Mouse (Mus musculus): ENCODE data around the gene Thbs3. TPM values are rescaled to one million over a fixed set of nuclear protein-coding genes. Genes with fewer than 3 reads are reported as not detected.

The Thbs3 gene
- polyA plus RNA-seq, 1 experiment from 2014 or later, result 1.5 TPM

DNA sequence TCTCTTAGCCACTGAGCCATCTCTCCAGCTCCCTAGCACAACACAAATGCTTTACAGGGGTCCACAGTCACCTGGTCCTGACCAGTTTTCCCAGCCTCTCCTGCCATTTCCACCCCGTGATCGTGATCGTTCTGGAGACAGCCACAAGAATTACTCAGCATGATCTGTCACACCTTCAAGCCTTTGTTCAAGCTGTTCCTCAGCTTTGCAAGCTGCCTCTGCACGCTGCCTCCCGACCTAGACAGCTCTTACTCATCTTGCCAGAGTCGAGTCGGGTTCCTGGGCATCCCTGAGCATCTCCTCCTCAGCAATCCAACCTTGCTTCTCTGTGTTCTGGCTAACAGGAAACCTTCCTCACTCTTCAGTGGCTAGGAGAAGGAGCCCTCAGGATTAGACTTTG lies 44.1 kb downstream of the Thbs3 start, which contains the start of gene Dpm3:
Gene Dpm3 (plus strand): TSS at position 283 of the 400 bp plus-strand sequence.
- ATAC-seq (ENCODE audit: low read depth) (no peak), DNase-seq (no peak)
- Histone ChIP-seq H3K27me3 (peaks cover 46% of the 10 kb centered on the region), H3K36me3 (no peaks in the 10 kb centered on the region), H3K9ac (no peak within 1 kb of the TSS), H3K9me3 (replicated peaks) (no peaks in the 10 kb centered on the region), H3K27ac (no peak within 1 kb of the TSS), H3K4me3 (replicated peaks) (no peak within 1 kb of the TSS), H3K4me2 (no peak within 1 kb of the TSS), H3K4me1 (replicated peaks) (peaks cover 9% of the 10 kb centered on the region; the same call in 1 of the 2 replicates)
- 50% methylated on average over 7 of the region's 7 CpGs for WGBS (ENCODE audit: insufficient replicate concordance)

DNA sequence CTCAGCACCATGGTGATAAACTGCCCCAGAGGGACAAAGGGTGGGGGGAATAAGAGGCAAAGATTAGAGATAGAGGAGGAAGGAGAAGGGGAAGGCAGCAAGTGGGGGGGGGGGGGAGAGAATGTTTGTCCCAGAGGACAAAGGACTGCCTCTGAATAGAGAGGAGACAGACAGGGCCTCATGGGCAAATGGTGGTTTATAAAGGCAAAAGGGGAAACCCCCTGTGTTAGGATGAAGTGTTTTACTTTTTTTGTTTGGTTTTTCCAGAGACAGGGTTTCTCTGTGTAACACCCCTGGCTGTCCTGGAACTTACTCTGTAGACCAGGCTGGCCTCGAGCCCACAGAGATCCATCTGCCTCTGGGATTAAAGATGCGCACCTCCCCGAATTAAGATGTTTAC lies 45.2 kb downstream of the Thbs3 start:
- Histone ChIP-seq H3K36me3 (no peaks in the 10 kb centered on the region), H3K4me1 (replicated peaks) (peaks cover 4% of the 10 kb centered on the region; the same call in 1 of the 2 replicates), H3K27ac (no peak overlapping the region), H3K4me3 (replicated peaks) (no peak overlapping the region), H3K4me2 (no peak overlapping the region), H3K9ac (no peak overlapping the region), H3K9me3 (replicated peaks) (no peaks in the 10 kb centered on the region), H3K27me3 (peaks cover 45% of the 10 kb centered on the region)
- WGBS (ENCODE audit: insufficient replicate concordance), result 82% methylated on average over 3 of the region's 3 CpGs
- no peak for ATAC-seq (ENCODE audit: low read depth)
- DNase-seq, result no peak

DNA sequence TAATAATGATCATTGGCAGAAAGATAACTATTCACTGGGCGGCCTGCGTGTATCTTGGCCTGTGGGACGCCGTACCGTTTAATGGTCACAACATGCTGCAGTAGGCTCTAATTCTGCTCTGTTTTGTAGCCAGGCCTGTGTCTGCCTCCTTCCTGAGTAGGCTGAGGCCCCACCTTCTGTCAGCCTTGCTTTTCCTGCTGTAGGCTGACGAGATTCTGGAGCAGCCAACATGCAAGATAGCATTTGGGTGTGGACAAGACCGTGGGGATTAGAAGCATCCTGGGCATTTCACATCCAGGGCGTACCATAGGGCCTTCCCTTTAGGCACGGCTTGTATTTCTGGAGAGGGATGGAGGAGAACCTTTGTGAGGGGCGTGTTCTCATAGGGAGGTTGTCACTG lies 47.4 kb downstream of the Thbs3 start:
- no peaks in the 10 kb centered on the region for H3K9me3 ChIP-seq (replicated peaks)
- H3K4me3 ChIP-seq (replicated peaks), result no peak overlapping the region
- H3K27me3 ChIP-seq, result peaks cover 30% of the 10 kb centered on the region
- no peak overlapping the region for H3K27ac ChIP-seq
- ATAC-seq (ENCODE audit: low read depth) (no peak), DNase-seq (no peak)
- no peak overlapping the region for H3K4me2 ChIP-seq
- WGBS (ENCODE audit: insufficient replicate concordance), result 42% methylated on average over 10 of the region's 10 CpGs
- no peak overlapping the region for H3K9ac ChIP-seq
- no peaks in the 10 kb centered on the region for H3K36me3 ChIP-seq
- H3K4me1 ChIP-seq (replicated peaks), result peaks cover 17% of the 10 kb centered on the region

DNA sequence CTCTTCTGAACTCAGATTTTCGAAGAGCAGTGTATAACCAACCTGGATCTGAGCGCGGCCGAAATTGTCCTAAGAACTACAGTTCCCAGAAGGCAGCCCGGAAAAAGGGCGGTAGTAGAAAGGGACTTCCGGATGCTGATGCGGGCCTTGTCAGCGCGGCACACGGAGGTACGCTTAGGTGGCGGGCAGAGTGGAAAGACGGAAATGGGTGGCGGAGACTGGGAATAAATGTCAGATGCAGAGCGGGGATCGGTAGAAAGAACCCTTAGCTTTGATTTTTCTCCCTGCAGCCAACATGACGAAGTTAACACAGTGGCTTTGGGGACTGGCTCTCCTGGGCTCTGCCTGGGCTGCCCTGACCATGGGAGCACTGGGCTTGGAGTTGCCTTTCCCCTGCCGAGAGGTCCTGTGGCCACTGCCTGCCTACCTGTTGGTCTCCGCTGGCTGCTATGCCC lies 51.5 kb downstream of the Thbs3 start:
- ATAC-seq (ENCODE audit: low read depth), result peak; percentile 85
- peaks cover 7% of the 10 kb centered on the region; the same call in 1 of the 2 replicates for H3K27me3 ChIP-seq
- peak overlapping the region; percentile 95 for H3K4me2 ChIP-seq
- H3K27ac ChIP-seq, result peak overlapping the region; percentile 73
- peaks cover 52% of the 10 kb centered on the region for H3K4me1 ChIP-seq (replicated peaks)
- no peaks in the 10 kb centered on the region for H3K36me3 ChIP-seq
- peak; percentile 69 for DNase-seq
- H3K9me3 ChIP-seq (replicated peaks), result no peaks in the 10 kb centered on the region
- H3K9ac ChIP-seq, result peak overlapping the region; percentile 90
- peak overlapping the region; percentile 83 for H3K4me3 ChIP-seq (replicated peaks)
- under 1% methylated on average over 20 of the region's 20 CpGs for WGBS (ENCODE audit: insufficient replicate concordance)

DNA sequence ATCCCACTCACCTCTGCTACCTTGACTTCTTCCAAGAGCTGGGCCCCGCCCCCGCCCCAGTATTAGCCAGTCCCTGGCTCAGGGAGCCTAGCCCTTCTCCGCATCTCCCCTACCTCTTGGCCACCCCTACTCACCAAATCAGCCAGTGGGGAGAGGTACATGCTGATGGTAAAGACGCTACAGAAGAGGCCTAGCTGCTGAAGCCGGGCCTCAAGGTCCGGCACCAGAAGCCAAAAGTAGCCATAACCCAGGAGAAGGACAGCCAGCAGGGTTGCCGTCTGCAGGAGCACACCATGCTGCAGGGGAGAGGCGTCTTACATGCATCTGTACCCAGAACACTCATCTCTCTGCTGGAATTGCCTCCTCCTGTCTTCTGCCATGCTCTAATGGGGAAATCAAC lies 53.9 kb downstream of the Thbs3 start:
- ATAC-seq (ENCODE audit: low read depth) (no peak), DNase-seq (no peak)
- Histone ChIP-seq H3K4me3 (replicated peaks) (no peak overlapping the region), H3K9me3 (replicated peaks) (no peaks in the 10 kb centered on the region), H3K27ac (no peak overlapping the region), H3K4me2 (peak overlapping the region; percentile 84), H3K36me3 (no peaks in the 10 kb centered on the region), H3K27me3 (0 out of 2 replicates have a peak, but pooled peaks cover 3% of the 10 kb centered on the region), H3K4me1 (replicated peaks) (peaks cover 49% of the 10 kb centered on the region), H3K9ac (peak overlapping the region; percentile 75; the same call in 1 of the 2 replicates)
- WGBS (ENCODE audit: insufficient replicate concordance), result 72% methylated on average over 8 of the region's 8 CpGs

DNA sequence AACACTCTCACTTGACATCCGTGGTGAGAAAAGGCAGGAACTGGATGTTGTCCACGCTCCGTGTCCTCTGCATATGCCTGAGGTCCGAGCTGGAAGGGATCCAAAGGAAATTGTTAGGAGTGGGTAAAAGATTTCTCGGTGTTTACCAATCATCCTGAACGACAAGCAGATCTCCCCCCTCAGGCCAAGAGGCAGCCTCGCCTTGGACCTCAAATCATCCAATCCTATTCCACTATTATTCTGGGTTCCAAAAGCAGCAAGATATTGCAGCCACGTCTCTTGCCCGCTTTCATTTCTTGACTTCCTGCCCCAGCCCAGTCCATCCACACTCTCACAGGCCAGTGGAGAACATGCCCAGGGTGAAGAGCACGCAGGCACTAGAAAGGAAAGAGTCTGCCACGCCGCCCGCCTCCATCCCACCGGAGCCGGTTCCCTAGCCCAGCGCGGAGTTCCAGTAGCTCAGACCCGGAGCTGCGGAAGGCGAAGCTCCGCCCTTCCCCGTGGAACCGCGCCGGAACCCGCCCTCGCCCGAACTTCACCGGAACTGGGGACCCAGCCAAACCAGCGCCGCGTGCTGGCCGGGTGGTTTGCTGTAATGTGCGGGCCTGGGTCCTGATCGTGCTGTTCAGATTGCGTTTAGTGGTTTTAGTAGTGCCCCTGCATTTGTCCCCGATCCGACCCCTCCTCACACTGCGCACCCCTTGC lies 55.2 kb downstream of the Thbs3 start, which contains the start of gene Slc50a1:
Gene Slc50a1 (minus strand): TSS at position 520 of the 705 bp plus-strand sequence.
- Histone ChIP-seq H3K27ac (peak within 1 kb of the TSS; percentile 45; the same call in 1 of the 2 replicates), H3K27me3 (0 out of 2 replicates have a peak, but pooled peaks cover 3% of the 10 kb centered on the region), H3K9me3 (replicated peaks) (no peaks in the 10 kb centered on the region), H3K9ac (peak within 1 kb of the TSS; percentile 75), H3K4me3 (replicated peaks) (peak within 1 kb of the TSS; percentile 64), H3K4me2 (peak within 1 kb of the TSS; percentile 84), H3K36me3 (peaks cover 2% of the 10 kb centered on the region; the same call in 1 of the 2 replicates), H3K4me1 (replicated peaks) (peaks cover 49% of the 10 kb centered on the region)
- WGBS (ENCODE audit: insufficient replicate concordance), result 1% methylated on average over 39 of the region's 39 CpGs
- ATAC-seq (ENCODE audit: low read depth) (peak; percentile 60), DNase-seq (peak; percentile 52)

DNA sequence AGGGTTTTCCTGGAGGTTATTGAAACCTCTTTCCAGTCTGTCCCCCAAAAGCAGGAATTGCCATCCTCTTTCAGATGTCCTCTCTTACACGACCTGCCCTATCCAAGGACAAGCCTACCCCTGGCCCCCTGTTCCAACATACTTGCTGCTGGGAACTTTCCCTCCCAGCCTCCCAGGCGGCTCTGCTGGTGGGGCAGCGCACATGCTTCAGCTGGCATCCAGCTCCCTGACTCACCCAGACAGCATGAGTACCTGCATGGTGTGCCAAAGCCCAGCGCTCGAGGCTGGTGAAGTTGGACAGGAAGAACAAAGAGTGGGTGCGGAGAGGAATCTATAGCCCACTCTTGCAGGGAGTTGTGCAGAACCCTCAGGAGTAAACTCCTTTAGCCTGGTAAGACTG lies 55.9 kb downstream of the Thbs3 start:
- Histone ChIP-seq H3K9me3 (replicated peaks) (no peaks in the 10 kb centered on the region), H3K36me3 (peaks cover 3% of the 10 kb centered on the region; the same call in 1 of the 2 replicates), H3K27me3 (peaks cover 5% of the 10 kb centered on the region), H3K4me1 (replicated peaks) (peaks cover 47% of the 10 kb centered on the region), H3K4me2 (peak overlapping the region; percentile 84), H3K27ac (no peak overlapping the region), H3K9ac (no peak overlapping the region), H3K4me3 (replicated peaks) (peak overlapping the region; percentile 64; the same call in 1 of the 2 replicates)
- 72% methylated on average over 6 of the region's 6 CpGs for WGBS (ENCODE audit: insufficient replicate concordance)
- ATAC-seq (ENCODE audit: low read depth) (no peak), DNase-seq (no peak)

DNA sequence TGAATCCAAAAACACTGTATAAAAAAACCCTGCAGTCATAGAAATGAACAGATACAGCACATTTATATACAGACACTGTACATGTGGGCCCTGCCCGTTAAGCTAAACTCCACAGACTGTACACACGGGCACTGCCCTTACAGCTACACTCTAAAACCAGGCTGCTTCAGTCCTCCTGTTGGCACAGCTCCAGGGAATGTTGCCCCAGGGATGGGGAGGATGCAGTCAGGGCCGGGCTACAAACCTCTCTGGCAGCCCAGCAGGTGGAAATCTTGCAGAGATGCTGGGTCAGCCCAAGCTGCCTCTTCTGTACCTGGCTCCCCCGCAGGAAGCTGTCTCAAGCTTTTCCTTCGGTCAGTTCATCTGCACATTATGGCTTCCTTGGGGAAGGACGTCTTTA lies 56.8 kb downstream of the Thbs3 start:
- Histone ChIP-seq H3K27me3 (peaks cover 14% of the 10 kb centered on the region), H3K9ac (no peak overlapping the region), H3K9me3 (replicated peaks) (no peaks in the 10 kb centered on the region), H3K36me3 (peaks cover 3% of the 10 kb centered on the region; the same call in 1 of the 2 replicates), H3K4me3 (replicated peaks) (no peak overlapping the region), H3K4me1 (replicated peaks) (peaks cover 41% of the 10 kb centered on the region), H3K27ac (no peak overlapping the region), H3K4me2 (no peak overlapping the region)
- no peak for DNase-seq
- no peak for ATAC-seq (ENCODE audit: low read depth)
- WGBS (ENCODE audit: insufficient replicate concordance), result 67% methylated on average over 6 of the region's 6 CpGs

DNA sequence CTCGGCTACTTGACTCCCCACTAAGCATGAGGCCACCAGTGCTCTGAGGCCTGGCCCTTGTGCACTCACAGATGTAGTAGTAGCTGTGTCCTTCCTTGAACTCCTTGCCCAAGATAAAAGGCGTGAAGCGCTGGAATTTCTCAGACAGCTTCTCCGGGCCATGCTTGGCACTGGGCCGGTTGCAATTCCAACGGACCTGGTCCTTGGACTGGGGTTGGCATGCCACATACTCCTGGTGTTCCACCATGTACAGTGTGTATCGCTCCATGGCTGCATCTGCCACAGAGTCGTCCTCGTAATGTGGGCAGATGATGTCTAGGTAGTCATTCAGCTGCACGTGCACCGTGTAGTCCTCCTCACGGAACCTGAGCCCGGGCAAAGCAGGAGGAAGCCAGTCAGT lies 61.1 kb downstream of the Thbs3 start:
- 76% methylated on average over 13 of the region's 13 CpGs for WGBS (ENCODE audit: insufficient replicate concordance)
- Histone ChIP-seq H3K9ac (no peak overlapping the region), H3K36me3 (peaks cover 3% of the 10 kb centered on the region; the same call in 1 of the 2 replicates), H3K27me3 (peaks cover 57% of the 10 kb centered on the region), H3K27ac (no peak overlapping the region), H3K4me3 (replicated peaks) (no peak overlapping the region), H3K9me3 (replicated peaks) (no peaks in the 10 kb centered on the region), H3K4me1 (replicated peaks) (peaks cover 19% of the 10 kb centered on the region), H3K4me2 (no peak overlapping the region)
- ATAC-seq (ENCODE audit: low read depth), result no peak
- no peak for DNase-seq

Data from liver, embryonic 13.5 days (tissue).